Mouse (Mus musculus): ENCODE results near the gene Siglecf. TPM values are rescaled to one million over a fixed set of nuclear protein-coding genes. Genes with fewer than 3 reads are reported as not detected.

The Siglecf gene
- total RNA-seq, 2 experiments from 2014 or later, result 11.6 to 19.2 TPM

GRCm38 (mm10) chr7:43361442-43361841 lies 10.3 kb downstream of the Siglecf start:
- ATAC-seq (replicated peaks; ENCODE audit: poor library complexity, severe bottlenecking), result peak; percentile 98

GRCm38 (mm10) chr7:43362021-43362420 lies 10.9 kb downstream of the Siglecf start:
- no peak for ATAC-seq (replicated peaks; ENCODE audit: poor library complexity, severe bottlenecking)

GRCm38 (mm10) chr7:43378226-43378625 lies 27.1 kb downstream of the Siglecf start:
- peak; percentile 97 for ATAC-seq (replicated peaks; ENCODE audit: poor library complexity, severe bottlenecking)

- ATAC-seq (replicated peaks; ENCODE audit: poor library complexity, severe bottlenecking), result peak; percentile 83
Measured at GRCm38 (mm10) chr7:43392349-43393121, 41.4 kb downstream of the Siglecf start.

GRCm38 (mm10) chr7:43399501-43399900 lies 48.4 kb downstream of the Siglecf start:
- no peak for ATAC-seq (replicated peaks; ENCODE audit: poor library complexity, severe bottlenecking)

- no peak for ATAC-seq (replicated peaks; ENCODE audit: poor library complexity, severe bottlenecking)
Measured at GRCm38 (mm10) chr7:43402718-43403117, 51.6 kb downstream of the Siglecf start.

- 0 out of 2 replicates have a peak, but pooled peaks have one; percentile 10 for ATAC-seq (replicated peaks; ENCODE audit: poor library complexity, severe bottlenecking)
Measured at GRCm38 (mm10) chr7:43407573-43407972, 56.4 kb downstream of the Siglecf start.

GRCm38 (mm10) chr7:43408131-43408553 lies 57.0 kb downstream of the Siglecf start, which contains the start of gene Siglecg:
TSS of gene Siglecg (plus strand) at chr7:43408204.
- ATAC-seq (replicated peaks; ENCODE audit: poor library complexity, severe bottlenecking), result peak; percentile 80

GRCm38 (mm10) chr7:43409084-43409483 lies 57.9 kb downstream of the Siglecf start:
- no peak for ATAC-seq (replicated peaks; ENCODE audit: poor library complexity, severe bottlenecking)

Other genes with a start within 250 kb of the Siglecf start
- not detected in 2 replicates for gene Zfp936, start 237.1 kb upstream of the Siglecf start, total RNA-seq (2014; fragmentation: Nextera tagmentation)
- gene Zfp936, start 237.1 kb upstream of the Siglecf start, total RNA-seq (2017), result not detected in 2 replicates
- 17.7 and 20.7 TPM in 2 replicates for gene Zfp715, start 38.0 kb upstream of the Siglecf start, total RNA-seq (2014; fragmentation: Nextera tagmentation)
- 13.3 and 22.0 TPM in 2 replicates for gene Zfp715, start 38.0 kb upstream of the Siglecf start, total RNA-seq (2017)
- gene Siglecg, start 56.9 kb downstream of the Siglecf start, total RNA-seq (2014; fragmentation: Nextera tagmentation), result 11.9 and 27.5 TPM in 2 replicates
- 11.8 and 12.6 TPM in 2 replicates for gene Siglecg, start 56.9 kb downstream of the Siglecf start, total RNA-seq (2017)
- not detected in 2 replicates for gene Lim2, start 76.3 kb downstream of the Siglecf start, total RNA-seq (2014; fragmentation: Nextera tagmentation)
- gene Lim2, start 76.3 kb downstream of the Siglecf start, total RNA-seq (2017), result 0.05 TPM in 1 of 2 replicates, not detected in the other
- 772 and 862 TPM in 2 replicates for gene Nkg7, start 85.7 kb downstream of the Siglecf start, total RNA-seq (2014; fragmentation: Nextera tagmentation)
- 227 and 400 TPM in 2 replicates for gene Nkg7, start 85.7 kb downstream of the Siglecf start, total RNA-seq (2017)
- 2.4 TPM in 1 of 2 replicates, not detected in the other for gene Cldnd2, start 89.4 kb downstream of the Siglecf start, total RNA-seq (2014; fragmentation: Nextera tagmentation)
- 0.52 TPM in 1 of 2 replicates, not detected in the other for gene Cldnd2, start 89.4 kb downstream of the Siglecf start, total RNA-seq (2017)
- 485 and 520 TPM in 2 replicates for gene Etfb, start 92.7 kb downstream of the Siglecf start, total RNA-seq (2014; fragmentation: Nextera tagmentation)
- 676 and 828 TPM in 2 replicates for gene Etfb, start 92.7 kb downstream of the Siglecf start, total RNA-seq (2017)
- gene Gm45233, start 92.8 kb downstream of the Siglecf start, total RNA-seq (2014; fragmentation: Nextera tagmentation), result 0.43 TPM in 1 of 2 replicates, not detected in the other
- gene Gm45233, start 92.8 kb downstream of the Siglecf start, total RNA-seq (2017), result 5.7 TPM in 1 of 2 replicates, not detected in the other
- gene Vsig10l, start 111.8 kb downstream of the Siglecf start, total RNA-seq (2014; fragmentation: Nextera tagmentation), result 5.9 and 10.4 TPM in 2 replicates
- gene Vsig10l, start 111.8 kb downstream of the Siglecf start, total RNA-seq (2017), result 4.3 and 4.4 TPM in 2 replicates
- not detected in 2 replicates for gene Iglon5, start 138.7 kb downstream of the Siglecf start, total RNA-seq (2014; fragmentation: Nextera tagmentation)
- not detected in 2 replicates for gene Iglon5, start 138.7 kb downstream of the Siglecf start, total RNA-seq (2017)
- gene 4931406B18Rik, start 154.6 kb downstream of the Siglecf start, total RNA-seq (2014; fragmentation: Nextera tagmentation), result not detected in 2 replicates
- not detected in 2 replicates for gene 4931406B18Rik, start 154.6 kb downstream of the Siglecf start, total RNA-seq (2017)
- gene Cd33, start 193.1 kb downstream of the Siglecf start, total RNA-seq (2014; fragmentation: Nextera tagmentation), result 4.0 and 5.7 TPM in 2 replicates
- 2.9 and 4.1 TPM in 2 replicates for gene Cd33, start 193.1 kb downstream of the Siglecf start, total RNA-seq (2017)
- gene Zfp658, start 210.9 kb downstream of the Siglecf start, total RNA-seq (2014; fragmentation: Nextera tagmentation), result 1.7 and 1.9 TPM in 2 replicates
- 0.98 and 1.5 TPM in 2 replicates for gene Zfp658, start 210.9 kb downstream of the Siglecf start, total RNA-seq (2017)
- gene Zfp719, start 228.3 kb downstream of the Siglecf start, total RNA-seq (2014; fragmentation: Nextera tagmentation), result 9.9 and 19.2 TPM in 2 replicates
- gene Zfp719, start 228.3 kb downstream of the Siglecf start, total RNA-seq (2017), result 7.8 and 10.8 TPM in 2 replicates

Measured in granulocyte monocyte progenitor cell, adult 5-6 weeks (primary cell).